Mouse (Mus musculus): Measurements from ENCODE around the gene Apc2.

GRCm38 (mm10) chr10:80332525-80332989, 36.8 kb downstream of the Apc2 start:
- TF ChIP-seq POLR2A (IDR thresholded peaks at IDR 0.05; ENCODE audit: low read depth, low read length) = no peak
- no peak for TF ChIP-seq CTCF (conservative IDR thresholded peaks at IDR 0.05; ENCODE audit: insufficient read depth, insufficient read length, low read depth, low read length)

All from kidney, adult 2 months (tissue).